Mouse (Mus musculus): ENCODE results near the gene Rnf220.

DNA sequence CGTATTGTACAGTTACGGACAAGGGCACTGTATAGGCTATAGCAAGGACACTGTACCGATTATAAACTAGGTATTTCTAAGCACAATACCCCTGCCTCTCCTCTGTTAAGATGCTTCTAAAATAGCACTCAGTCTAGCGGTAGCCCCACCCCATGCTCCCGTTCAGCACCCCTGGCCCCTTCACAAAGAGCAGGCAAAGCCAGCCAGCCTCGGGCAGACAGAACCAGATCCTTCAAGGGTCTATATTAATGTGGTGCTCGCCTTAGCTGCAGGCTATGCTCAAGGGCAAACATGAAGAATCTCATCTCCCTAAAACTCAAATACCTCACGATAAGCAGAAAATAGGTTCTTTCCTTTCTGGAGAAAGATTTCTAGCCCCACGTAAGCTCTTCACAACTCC lies 67.2 kb downstream of the Rnf220 start:
- no peak for TF ChIP-seq POLR2A (IDR thresholded peaks at IDR 0.05; ENCODE audit: low read depth, low read length)
- no peak for TF ChIP-seq CTCF (IDR thresholded peaks at IDR 0.05; ENCODE audit: extremely low read depth, insufficient read depth, insufficient read length, insufficient replicate concordance)
